Mouse (Mus musculus): ENCODE measurements around the gene Coro2b.

DNA sequence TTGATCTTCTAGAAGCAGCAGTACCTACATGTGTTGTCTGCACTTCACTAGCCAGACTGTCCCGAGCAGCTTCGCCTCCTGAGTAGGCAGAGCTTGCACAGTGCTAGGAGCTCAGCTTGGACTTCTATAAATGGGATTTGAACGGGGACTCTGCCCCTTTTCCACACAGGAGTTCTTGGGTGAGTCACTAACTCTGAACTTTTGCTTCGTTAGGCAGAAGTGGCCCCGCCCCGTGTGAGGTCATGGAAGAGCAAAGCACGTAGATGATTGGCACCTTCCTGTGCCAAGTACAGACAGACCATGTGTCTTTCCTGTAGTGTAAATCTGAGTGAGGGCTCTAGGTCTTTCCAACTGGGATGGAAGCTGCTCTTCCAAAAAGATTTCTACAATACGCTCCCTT is 109.8 kb downstream of the Coro2b start:
- TF ChIP-seq EP300 (IDR thresholded peaks at IDR 0.05; ENCODE audit: low read depth) (no peak), CTCF (IDR thresholded peaks at IDR 0.05; ENCODE audit: low read depth) (no peak)

Measured in liver, embryonic 14.5 days (tissue).